Mouse (Mus musculus) gastrocnemius, adult 2 months (tissue): ENCODE measurements at regions not wholly inside any gene's neighbourhood (a gene's known extent, or its start where the extent isn't known, plus 50 kb on each side); places are given as distances from the start of the nearest gene placed in this dataset.

Experiments used
- DNase-seq: peaks from one replicate; pipeline ENCODE4 v3.0.0; 2022
- H3K27ac ChIP-seq: fragments of 200-600 bp; 2 replicates; pipeline ENCODE4 v1.8.1; 2022; ENCODE audit warnings: mild to moderate bottlenecking
- H3K4me3 ChIP-seq: fragments of 200-600 bp; 2 replicates; pipeline ENCODE4 v1.8.1; 2022; ENCODE audit warnings: mild to moderate bottlenecking, moderate library complexity
- CTCF ChIP-seq: fragments of 200-600 bp; IDR thresholded peaks from 2 replicates; pipeline ENCODE4 v1.8.1; 2022; ENCODE audit warnings: antibody characterized with exemption, mild to moderate bottlenecking, moderate library complexity
- intact Hi-C: fragments of 180-260 bp; cut with DNase I; formaldehyde crosslinking; loops from one replicate; pipeline ENCODE4 v1.15.1; 2025

- no peak overlapping the region for H3K4me3 ChIP-seq
- no peak overlapping the region for H3K27ac ChIP-seq
- no peak for TF ChIP-seq CTCF
- DNase-seq: no peak
- intact Hi-C loops: no loop called here
Observed at GRCm38 (mm10) chr2:50755160-50755559, 393.8 kb downstream of the Rnd3 start.

GRCm38 (mm10) chr2:50752408-50752807, 396.5 kb downstream of the Rnd3 start:
- no peak for TF ChIP-seq CTCF
- Histone ChIP-seq H3K4me3 (no peak overlapping the region), H3K27ac (no peak overlapping the region)
- intact Hi-C loops: no loop called here
- DNase-seq: no peak

- no peak overlapping the region for H3K4me3 ChIP-seq
- no peak for DNase-seq
- no peak overlapping the region for H3K27ac ChIP-seq
- TF ChIP-seq CTCF: no peak
- intact Hi-C loops: no loop called here
Observed at GRCm38 (mm10) chr2:50750799-50751198, 398.1 kb downstream of the Rnd3 start.

GRCm38 (mm10) chr2:50744625-50745214, 404.2 kb downstream of the Rnd3 start:
- intact Hi-C loops: no loop called here
- Histone ChIP-seq H3K4me3 (no peak overlapping the region), H3K27ac (no peak overlapping the region)
- DNase-seq: no peak
- TF ChIP-seq CTCF: no peak

GRCm38 (mm10) chr2:50743785-50744258, 405.1 kb downstream of the Rnd3 start:
- no peak for DNase-seq
- TF ChIP-seq CTCF: no peak
- Histone ChIP-seq H3K4me3 (no peak overlapping the region), H3K27ac (no peak overlapping the region)
- intact Hi-C loops: no loop called here

- Histone ChIP-seq H3K4me3 (no peak overlapping the region), H3K27ac (no peak overlapping the region)
- DNase-seq: no peak
- intact Hi-C loops: no loop called here
- TF ChIP-seq CTCF: no peak
Observed at GRCm38 (mm10) chr2:50742421-50742820, 406.5 kb downstream of the Rnd3 start.

- intact Hi-C loops: no loop called here
- TF ChIP-seq CTCF: no peak
- no peak for DNase-seq
Observed at GRCm38 (mm10) chr2:50741337-50741736, 407.6 kb downstream of the Rnd3 start.

GRCm38 (mm10) chr2:50739599-50739979, 409.3 kb downstream of the Rnd3 start:
- no peak for DNase-seq
- no peak overlapping the region for H3K27ac ChIP-seq
- no peak for TF ChIP-seq CTCF
- no peak overlapping the region for H3K4me3 ChIP-seq
- intact Hi-C loops: no loop called here

More at GRCm38 (mm10) chr2:50741337-50741736, 407.6 kb downstream of the Rnd3 start:
- Histone ChIP-seq H3K27ac (no peak overlapping the region), H3K4me3 (no peak overlapping the region)

GRCm38 (mm10) chr2:50738936-50739598, 409.8 kb downstream of the Rnd3 start:
- H3K27ac ChIP-seq: no peak overlapping the region
- DNase-seq: no peak
- TF ChIP-seq CTCF: no peak

GRCm38 (mm10) chr2:50737706-50738105, 411.2 kb downstream of the Rnd3 start:
- no peak for DNase-seq
- intact Hi-C loops: no loop called here
- TF ChIP-seq CTCF: no peak
- no peak overlapping the region for H3K4me3 ChIP-seq
- no peak overlapping the region for H3K27ac ChIP-seq

More at GRCm38 (mm10) chr2:50738936-50739598, 409.8 kb downstream of the Rnd3 start:
- intact Hi-C loops: no loop called here
- H3K4me3 ChIP-seq: no peak overlapping the region

GRCm38 (mm10) chr2:50735029-50735428, 413.9 kb downstream of the Rnd3 start:
- no peak for TF ChIP-seq CTCF
- intact Hi-C loops: no loop called here
- Histone ChIP-seq H3K27ac (no peak overlapping the region), H3K4me3 (no peak overlapping the region)
- no peak for DNase-seq

- H3K4me3 ChIP-seq: no peak overlapping the region
Observed at GRCm38 (mm10) chr2:50706652-50707051, 410.1 kb upstream of the Mmadhc start.

GRCm38 (mm10) chr2:50704297-50704696, 407.7 kb upstream of the Mmadhc start:
- Histone ChIP-seq H3K27ac (no peak overlapping the region), H3K4me3 (no peak overlapping the region)
- DNase-seq: peak; percentile 38
- intact Hi-C loops: no loop called here
- no peak for TF ChIP-seq CTCF

More at GRCm38 (mm10) chr2:50706652-50707051, 410.1 kb upstream of the Mmadhc start:
- DNase-seq: no peak
- no peak overlapping the region for H3K27ac ChIP-seq
- TF ChIP-seq CTCF: no peak
- intact Hi-C loops: no loop called here
